Mouse (Mus musculus): ENCODE results near the gene Trim66.

Gene Trim66

GRCm38 (mm10) chr7:109522084-109522483, 14.2 kb upstream of the Trim66 start:
- DNase-seq (ENCODE audit: low read depth), result no peak

DNA sequence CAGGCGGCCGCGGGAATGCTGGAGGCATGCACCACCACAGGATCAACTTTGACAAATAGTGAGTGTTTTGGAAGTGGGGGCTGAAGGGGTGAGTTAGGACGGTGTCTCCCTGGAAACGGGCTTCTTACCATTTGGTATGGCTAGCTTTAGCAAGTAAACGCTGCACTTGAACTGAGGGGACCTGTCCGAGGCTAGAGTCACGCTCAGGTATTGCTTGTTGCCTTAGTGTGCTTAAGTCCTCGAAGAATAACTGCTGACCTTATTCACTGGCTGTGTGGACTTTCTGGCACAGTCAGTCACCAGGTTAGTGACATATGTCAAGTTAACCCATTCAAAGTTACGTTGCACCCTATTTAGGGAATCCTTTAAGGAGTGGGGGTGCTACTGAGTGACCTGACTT, 12.0 kb upstream of the Trim66 start:
- DNase-seq (ENCODE audit: low read depth), result no peak

DNA sequence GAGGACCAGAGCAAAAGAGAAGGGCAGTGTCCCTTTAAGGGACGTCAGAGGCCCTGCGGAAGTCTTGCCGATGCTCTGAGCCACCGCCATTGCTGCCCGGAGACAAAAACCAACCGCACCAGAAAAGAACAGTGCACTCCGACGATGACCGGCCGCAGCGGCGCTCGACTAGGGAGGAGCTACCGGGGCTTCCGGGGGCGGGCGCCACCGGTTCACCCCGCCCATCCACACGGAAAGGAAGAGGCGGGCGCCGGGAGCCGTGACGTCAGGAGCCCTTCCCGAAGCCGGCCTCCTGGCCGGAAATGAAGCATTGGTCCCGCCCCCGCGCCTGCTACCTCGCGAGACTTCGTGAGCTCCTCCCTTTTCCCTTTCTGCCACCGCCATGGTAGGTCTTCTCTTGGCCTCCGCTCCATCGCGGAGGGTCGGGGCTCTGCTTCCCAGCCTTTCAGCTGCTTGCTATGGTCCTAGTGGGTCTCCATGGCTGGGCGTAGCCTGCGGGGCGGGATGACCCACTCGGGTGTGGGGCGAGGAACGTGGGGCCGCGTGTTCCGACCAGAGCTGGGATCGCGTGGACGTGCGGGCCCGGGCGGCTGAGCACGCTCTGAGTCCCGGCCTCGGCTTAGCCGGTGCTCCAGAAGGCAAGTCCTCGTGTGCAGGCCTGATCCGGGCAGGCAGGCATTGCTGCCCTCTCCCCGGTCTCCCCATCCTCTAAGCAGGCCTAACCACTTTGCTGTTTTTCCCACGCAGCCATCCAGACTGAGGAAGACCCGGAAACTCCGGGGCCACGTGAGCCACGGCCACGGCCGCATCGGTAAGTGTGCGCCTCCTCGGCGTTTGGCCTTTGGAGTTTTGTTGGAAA, 11.1 kb upstream of the Trim66 start, which contains the start of gene Rpl27a:
TSS of gene Rpl27a (plus strand) at position 310 of the 859 bp plus-strand sequence.
- peak; percentile 90 for DNase-seq (ENCODE audit: low read depth)

DNA sequence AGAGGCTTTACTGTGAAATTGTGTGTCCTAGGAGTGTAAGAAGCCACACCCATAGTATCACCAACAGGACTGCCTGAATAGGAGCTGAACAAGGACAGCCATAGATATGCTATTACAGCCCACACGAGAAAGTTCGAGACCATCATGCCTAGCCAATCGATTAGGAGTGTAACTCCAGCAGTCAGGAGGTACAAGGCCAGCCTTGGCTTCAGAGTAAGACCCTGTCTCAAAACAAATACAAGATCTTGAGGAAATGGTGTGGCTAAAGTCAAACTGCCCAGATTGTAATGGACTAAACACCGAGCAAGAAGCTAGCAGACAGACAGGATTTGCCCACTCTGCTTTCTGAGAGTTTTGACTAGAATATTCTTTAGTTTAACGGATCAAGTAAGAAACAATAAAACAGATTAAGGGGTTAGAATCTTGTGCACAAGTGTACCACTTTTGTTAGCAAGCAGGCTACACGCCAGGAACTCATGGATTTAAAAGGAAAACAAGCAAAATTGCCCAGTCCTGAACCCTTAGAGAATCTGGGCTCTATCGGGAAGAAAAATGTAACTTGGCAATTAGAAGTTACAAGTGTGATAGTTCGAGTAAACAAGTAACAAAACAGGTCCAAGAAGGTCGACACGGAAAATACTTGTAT, 10.2 kb upstream of the Trim66 start:
- DNase-seq (ENCODE audit: low read depth), result peak; percentile 24

DNA sequence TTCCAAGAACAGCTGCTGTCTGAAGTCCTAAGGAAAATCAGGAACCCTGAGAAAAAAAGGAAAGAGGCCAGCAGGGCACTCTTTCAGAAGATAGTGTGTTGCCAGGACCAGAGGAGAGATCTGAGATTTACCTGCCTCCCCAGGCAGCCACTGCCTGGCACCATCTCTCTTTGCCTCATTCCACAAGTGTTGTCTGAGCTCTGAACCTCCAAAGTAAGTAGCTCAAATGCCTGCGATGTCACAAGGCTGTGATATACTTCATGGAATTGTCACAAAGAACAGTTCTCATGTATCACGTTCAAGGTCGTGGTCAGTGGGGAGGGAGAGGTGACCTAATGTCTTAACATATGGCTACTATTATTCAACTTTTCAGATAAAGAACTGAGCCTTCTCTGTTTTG, 8.6 kb upstream of the Trim66 start:
- no peak for DNase-seq (ENCODE audit: low read depth)

DNA sequence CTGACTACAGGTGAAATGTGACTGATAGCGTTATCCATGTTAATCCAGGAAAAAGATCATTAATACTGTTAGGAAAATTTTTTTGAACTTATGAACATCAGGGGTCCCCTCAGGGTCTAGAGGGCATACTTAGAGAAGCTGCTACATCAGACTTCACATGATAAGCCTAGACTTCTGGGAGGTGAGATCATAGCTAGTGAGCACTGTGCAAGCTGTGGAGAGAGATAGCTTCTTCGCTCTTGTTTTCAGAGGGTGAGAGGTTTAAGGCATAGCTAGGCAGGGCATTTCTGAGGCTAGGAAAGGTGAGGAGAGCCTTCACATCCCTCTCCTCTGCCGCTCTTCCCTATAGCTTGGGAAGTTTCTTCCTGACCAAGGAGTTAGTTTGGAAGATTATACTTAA, 3.9 kb upstream of the Trim66 start:
- DNase-seq (ENCODE audit: low read depth), result no peak

GRCm38 (mm10) chr7:109510799-109511198, 2.9 kb upstream of the Trim66 start:
- DNase-seq (ENCODE audit: low read depth), result no peak

- no peak for DNase-seq (ENCODE audit: low read depth)
Measured at GRCm38 (mm10) chr7:109507572-109507971, 362 bp downstream of the Trim66 start.

- no peak for DNase-seq (ENCODE audit: low read depth)
Measured at GRCm38 (mm10) chr7:109507119-109507518, 815 bp downstream of the Trim66 start.

DNA sequence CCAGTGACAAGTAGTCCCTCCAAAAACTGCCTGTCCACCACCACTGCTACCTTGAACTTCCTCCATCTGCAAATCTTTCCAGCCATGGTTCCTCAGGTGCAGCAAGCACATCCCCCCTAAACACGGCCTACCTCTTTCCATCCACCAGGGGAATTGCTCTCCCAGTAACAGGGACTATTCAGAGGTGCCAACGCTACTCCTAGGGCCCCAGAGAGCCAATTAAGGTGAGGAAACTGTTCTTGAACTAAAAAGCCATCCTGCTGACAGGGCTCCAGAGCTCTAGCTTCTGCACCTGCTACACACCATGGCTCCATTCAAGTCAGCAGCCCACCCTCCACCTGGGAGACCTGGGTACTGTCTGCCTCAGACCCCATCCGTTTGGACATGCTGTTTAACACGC, 10.4 kb downstream of the Trim66 start:
- no peak for DNase-seq (ENCODE audit: low read depth)

DNA sequence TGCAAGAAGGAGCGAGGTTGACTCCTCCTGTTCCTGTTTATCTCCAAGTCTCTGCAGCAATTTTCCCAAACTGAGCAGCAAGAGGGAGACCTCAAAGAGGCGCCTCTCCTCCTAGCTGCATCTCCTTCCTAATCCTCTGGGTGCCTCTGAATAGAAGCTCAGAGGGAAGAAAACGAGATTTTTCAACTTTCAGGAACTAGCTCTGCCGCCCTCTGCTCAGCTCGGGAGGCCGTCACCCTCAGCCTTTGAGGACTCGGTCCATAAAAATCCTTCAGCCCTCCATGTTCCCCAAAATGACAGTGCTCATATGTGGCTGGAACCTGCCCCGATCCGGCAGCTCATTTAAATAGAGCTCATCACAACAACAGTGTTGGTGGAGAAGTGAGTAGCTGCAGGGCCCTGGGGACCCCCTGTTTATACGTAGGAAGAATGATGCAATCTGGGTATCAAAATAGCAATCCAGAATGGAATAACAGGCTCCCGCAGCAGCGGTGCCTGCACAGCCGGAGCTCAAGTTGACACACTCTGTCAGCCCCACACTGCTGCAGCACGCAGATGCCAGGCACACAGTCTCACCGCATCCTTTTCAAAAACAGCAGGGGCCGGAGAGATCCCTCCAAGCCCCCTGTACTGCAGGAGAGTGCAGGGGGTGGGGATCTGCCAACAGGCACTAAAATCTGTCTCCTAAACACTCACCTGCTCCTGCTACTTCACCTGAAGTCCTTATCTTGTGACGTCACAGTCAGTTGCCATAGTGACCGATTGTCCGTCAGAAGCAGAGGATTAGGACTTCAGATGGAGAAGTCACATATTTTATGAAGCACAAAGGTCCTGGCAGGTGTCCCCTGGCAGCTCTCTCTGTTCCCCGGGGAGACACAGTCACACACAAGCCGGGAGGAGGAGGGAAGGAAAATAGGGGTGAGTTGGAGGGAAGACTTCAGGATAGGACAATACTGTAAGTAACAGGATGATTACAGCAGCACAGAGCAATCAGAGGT, 14.3 kb downstream of the Trim66 start:
- DNase-seq (ENCODE audit: low read depth), result no peak

DNA sequence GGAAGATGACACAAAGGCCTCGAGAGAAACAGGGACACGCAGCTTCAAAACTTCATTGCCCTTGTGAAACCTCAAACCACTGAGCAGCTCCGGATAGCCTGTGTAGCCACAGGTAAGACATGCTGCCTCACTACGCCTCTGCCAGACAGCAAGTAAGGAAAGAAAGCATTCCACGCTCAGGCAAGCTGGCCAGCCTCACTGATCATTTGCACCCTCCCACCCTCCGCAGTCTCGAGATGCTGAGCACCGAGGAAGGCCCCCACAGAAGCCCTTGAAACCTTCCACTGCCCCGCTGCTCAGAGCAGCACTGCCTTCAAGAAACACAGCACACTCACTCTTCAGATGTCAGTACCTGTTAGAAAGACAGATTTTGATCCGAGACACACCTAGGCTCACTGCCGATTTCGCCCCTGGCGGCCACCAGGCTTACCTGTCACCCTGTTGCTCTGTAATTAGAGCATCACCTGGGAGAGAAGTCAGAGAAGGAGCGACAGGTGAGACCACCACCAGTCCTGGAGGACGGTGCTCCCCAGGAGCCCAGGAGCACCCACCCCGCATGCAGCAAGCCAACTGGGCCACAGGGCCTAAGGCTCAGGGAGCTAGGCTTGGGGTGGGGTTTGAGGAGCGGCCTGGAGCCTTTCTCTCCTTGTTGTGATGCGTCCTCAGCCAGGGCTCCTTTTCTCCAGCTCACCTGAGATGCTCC, 15.2 kb downstream of the Trim66 start:
- DNase-seq (ENCODE audit: low read depth), result no peak

GRCm38 (mm10) chr7:109484221-109484620, 23.7 kb downstream of the Trim66 start:
- no peak for DNase-seq (ENCODE audit: low read depth)

DNA sequence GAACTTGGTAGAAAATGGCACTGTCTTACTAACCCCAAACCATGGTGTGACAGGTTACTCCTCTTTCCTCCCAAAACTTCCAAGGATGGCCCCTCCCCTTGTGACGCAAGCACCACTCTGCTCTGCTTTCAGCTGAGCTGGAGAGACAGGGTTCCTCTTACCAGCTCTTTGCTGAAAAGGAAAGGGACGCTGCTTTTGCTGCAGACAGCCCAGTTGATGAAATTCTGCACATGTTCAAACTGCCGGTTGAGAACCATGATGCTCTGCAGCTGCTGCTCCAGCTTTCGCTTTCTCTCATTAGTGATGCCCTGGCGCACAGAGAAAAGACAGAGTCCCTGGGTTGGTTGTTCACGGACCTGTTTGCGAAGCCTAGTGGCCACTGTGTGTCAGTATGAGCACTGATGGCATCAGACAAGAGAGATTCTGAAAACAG, 27.2 kb downstream of the Trim66 start:
- no peak for DNase-seq (ENCODE audit: low read depth)

DNA sequence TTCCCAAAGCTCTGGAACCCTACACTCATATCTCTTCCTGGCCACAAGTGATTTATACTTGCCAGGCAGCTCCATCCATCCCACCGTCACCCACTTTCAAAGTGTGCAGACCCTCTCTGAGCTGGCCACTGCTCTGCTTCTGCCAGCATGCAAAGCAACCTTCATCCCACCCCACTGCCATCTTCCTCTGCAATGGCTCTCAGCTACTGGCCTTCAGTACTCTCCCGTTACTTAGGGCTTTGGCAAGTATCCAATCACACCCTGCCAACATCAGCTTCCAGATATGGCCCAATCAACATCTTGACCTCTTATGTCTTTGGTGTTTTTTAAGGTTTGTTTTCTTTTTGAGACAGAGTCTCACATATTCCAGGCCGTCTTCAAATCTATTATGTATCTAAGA, 30.0 kb downstream of the Trim66 start:
- no peak for DNase-seq (ENCODE audit: low read depth)

GRCm38 (mm10) chr7:109470700-109471099, 37.2 kb downstream of the Trim66 start:
- DNase-seq (ENCODE audit: low read depth), result peak; percentile 31

- DNase-seq (ENCODE audit: low read depth), result no peak
Measured at GRCm38 (mm10) chr7:109468262-109468701, 39.7 kb downstream of the Trim66 start.

GRCm38 (mm10) chr7:109467591-109467990, 40.3 kb downstream of the Trim66 start:
- DNase-seq (ENCODE audit: low read depth), result no peak

DNA sequence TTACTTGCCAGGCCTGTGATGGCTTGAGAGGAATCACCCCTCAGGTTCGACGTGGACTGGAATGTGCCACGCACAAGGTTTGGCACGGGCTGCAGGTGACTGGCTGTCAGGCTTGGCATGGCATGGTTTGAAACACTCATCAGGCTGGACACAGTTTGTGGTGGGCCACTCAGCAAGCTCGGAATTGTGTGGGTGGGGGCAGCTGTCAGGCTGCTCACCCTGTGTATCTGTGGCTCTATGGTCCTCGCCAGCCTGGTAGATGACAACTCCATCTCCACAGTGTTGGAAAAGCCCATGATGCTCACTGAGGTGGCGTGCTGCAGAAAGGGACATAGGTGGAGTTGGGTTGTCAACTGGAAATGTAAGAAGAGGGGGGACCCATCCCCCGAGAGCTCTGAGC, 47.2 kb downstream of the Trim66 start:
- DNase-seq (ENCODE audit: low read depth), result no peak

DNA sequence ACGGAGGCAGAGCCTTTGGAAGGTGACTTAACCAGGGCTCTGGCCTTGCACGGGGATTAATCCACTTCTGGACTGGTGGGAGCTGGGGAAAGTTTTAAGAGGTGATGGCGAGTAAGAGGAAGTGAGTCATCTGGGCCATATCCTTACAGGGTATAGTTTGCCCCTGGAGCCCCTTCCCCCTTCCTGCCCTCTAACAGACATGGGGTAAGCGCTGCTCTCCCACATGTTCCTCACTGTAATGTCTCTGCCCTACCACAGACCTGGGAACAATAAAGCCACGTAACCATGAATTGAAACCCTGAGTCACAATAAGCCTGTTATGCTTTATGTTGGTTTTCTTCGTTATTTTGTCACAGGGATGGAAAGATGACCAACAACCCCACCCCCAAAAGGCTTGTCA, 51.4 kb downstream of the Trim66 start:
- DNase-seq (ENCODE audit: low read depth), result no peak

DNA sequence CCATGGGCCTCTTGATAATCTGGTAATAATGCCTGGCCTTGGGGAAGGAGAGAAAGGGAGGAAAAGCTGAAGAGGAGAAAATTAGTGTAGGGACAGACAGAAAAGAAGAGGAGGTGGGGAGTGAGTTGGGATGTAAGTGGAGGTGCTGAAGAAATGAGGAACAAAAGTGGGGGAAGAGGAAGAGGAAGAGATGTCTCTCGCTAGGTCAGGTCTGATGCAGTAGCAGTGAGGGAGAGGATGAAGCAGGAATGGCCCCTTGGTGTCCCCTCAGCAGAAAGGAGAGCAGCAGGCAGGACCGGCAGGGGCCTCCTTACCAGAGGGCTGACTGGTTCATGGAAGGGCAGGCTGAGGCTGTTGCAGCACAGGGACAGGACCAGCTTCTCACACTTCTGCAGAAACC, 52.2 kb downstream of the Trim66 start:
- no peak for DNase-seq (ENCODE audit: low read depth)

DNA sequence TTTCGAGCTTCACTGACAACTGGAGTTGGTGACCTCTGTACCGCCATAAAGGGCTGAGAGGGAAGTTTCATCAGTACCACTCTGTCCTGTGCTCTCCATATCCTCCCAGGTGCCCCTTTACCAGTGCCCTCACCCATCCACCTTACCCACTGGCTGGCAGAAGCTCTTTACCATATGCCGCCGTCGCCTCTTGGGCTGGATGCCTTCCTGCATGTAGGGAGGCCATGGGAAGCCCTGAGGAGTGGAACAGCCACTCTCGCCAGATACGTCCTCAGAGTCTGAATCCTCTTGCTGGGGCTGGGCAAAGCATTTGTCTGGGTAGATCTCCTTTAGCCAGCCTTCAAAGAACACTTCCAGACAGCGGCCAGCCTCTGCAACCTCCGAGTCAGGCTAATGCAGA, 53.1 kb downstream of the Trim66 start:
- no peak for DNase-seq (ENCODE audit: low read depth)
